Mouse (Mus musculus) frontal cortex, adult 2 months (tissue): ENCODE measurements at regions not wholly inside any gene's neighbourhood (a gene's known extent, or its start where the extent isn't known, plus 50 kb on each side); places are given as distances from the start of the nearest gene placed in this dataset.

Experiments
- DNase-seq, 2 experiments: peaks; one replicate each; pipeline ENCODE4 v3.0.0; 2022; ENCODE audit warnings: low spot score in 1 of 2; ENCODE audit errors: extremely low spot score in 1 of 2

DNA sequence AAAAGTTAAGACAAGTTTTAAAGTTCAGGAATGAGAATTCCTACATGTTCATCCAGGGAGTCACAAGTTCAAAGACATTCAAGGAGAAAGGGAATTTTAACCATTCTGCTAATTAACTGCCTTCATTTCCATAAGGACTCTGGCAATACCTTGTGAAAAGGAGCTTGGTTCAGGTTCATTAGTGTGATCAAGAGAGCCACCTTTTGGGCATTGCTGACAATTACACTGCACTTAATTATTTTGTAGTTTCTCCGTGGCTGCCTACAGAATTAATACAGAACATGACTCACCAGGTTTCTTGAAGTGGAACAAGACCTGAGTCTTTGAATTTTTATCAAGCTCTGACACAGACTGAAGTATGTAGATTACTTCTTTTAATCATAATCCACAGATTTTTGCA is 52.4 kb upstream of the Ankef1 start:
- DNase-seq = peak; percentile 40 to 68
